Mouse (Mus musculus): ENCODE measurements around the gene Gm43191.

- TF ChIP-seq CTCF (IDR thresholded peaks at IDR 0.05; ENCODE audit: low read depth) (no peak), EP300 (optimal IDR thresholded peaks at IDR 0.05) (no peak)
Observed at GRCm38 (mm10) chr3:116650698-116651097, 30.4 kb downstream of the Gm43191 start.

Measured in stomach, postnatal 0 days (tissue).